Mouse (Mus musculus): ENCODE measurements at regions not wholly inside any gene's neighbourhood (a gene's known extent, or its start where the extent isn't known, plus 50 kb on each side); places are given as distances from the start of the nearest gene placed in this dataset.
A peak's percentile ranks its signal among the peaks of the same experiment; 100 is the strongest.

DNA sequence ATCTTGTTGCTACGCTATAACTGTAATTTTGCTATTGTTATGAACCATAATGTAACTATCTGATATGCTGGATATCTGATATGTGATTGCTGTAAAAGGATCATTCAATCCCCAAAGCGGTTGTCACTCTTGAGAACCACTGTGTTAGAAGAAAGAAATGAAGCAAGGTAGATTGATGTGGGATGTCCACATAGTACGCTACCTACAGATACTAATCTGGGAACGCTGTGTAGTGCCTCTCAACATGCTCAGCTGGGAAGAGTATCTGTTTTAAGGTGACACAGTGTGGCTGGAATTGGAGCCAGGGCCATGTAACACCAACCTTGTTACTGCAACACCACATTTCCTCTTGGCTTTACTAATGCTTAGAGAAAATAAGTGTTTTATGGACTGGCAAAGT, 456.2 kb upstream of the Slc30a5 start:
- no peak for DNase-seq (ENCODE audit: low read depth)

GRCm38 (mm10) chr13:101287131-101287530, 453.9 kb upstream of the Slc30a5 start:
- no peak for DNase-seq (ENCODE audit: low read depth)

GRCm38 (mm10) chr13:101286029-101286917, 453.0 kb upstream of the Slc30a5 start:
- no peak for DNase-seq (ENCODE audit: low read depth)

DNA sequence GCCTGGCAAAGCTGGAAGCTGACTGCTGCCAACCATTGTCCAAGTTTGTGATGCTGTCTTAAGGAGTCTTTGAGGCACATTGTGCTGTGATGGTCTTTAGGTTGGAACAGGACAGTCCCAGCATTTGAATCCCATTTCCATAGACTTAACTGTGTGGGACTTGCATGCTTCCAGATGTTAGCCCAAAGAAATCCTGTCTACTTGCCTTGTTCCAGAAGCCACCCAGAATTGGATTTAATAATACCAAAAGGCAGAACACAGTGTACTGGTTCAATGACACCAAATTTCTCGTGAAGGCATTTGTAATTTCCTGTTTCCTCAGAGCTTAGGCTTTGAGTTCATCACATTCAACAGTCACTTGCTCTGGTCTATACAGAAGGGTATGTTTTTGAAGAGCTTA, 444.9 kb upstream of the Slc30a5 start:
- no peak for DNase-seq (ENCODE audit: low read depth)

- no peak for DNase-seq (ENCODE audit: low read depth)
These were observed 443.5 kb upstream of the Slc30a5 start for GRCm38 (mm10) chr13:101276766-101277165.

DNA sequence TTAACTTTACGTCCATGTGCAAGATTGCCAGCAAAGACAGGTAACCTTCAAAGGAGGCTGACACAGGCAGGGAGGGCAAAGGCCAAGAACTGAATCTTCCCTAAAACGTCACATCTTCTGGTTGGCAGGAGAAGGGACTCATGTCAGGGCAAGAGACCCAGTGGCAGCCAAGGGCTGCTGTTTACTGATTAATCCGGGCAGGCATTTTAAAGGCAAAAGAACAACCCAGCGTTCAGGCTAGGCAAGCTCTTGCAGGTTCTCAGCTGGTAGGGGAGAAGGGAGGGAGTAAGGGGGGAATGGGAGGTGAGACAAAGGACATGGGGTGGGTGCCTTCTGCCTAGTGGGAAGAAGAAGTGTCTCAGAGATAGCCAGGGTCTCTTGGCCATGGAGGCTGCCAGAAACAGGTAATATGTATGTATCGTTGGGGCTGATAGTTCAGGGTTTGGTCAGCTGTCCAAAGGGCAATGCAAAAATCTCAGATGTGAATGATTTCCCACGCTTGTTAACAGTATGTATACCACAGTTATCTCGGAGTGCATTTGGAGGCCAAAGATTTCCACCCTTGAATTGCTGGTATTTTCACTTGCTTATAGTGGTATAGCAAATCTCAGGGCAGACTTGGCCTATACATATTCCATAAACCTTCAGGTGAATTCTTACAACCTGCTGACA, 441.4 kb upstream of the Slc30a5 start:
- DNase-seq (ENCODE audit: low read depth): no peak

DNA sequence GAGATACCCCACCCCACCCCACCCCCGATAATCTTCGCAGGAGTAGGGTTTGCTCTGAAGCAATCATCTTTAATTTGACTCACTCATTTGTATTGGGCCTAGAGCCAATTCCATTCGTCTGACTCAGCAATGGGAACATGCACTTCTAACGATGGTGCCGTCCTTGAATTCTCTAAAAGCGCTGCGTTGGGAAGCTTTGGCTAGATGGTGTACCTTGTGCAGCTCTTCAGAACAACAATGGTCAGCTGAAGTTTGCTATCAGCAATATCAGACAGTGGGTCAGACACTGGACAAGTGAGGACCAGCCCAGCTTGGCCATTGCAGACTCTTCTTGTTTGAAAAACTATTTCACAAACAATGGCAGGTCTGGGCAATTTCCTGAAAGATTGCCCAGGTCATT, 440.1 kb upstream of the Slc30a5 start:
- no peak for DNase-seq (ENCODE audit: low read depth)

GRCm38 (mm10) chr13:101253698-101254468, 420.7 kb upstream of the Slc30a5 start:
- DNase-seq (ENCODE audit: low read depth): no peak

GRCm38 (mm10) chr13:101249369-101249768, 416.1 kb upstream of the Slc30a5 start:
- DNase-seq (ENCODE audit: low read depth): no peak

GRCm38 (mm10) chr13:101244326-101244725, 411.1 kb upstream of the Slc30a5 start:
- DNase-seq (ENCODE audit: low read depth): no peak

GRCm38 (mm10) chr13:101238860-101239259, 405.6 kb upstream of the Slc30a5 start:
- DNase-seq (ENCODE audit: low read depth): no peak

GRCm38 (mm10) chr13:101237035-101237434, 403.8 kb upstream of the Slc30a5 start:
- no peak for DNase-seq (ENCODE audit: low read depth)

GRCm38 (mm10) chr13:101235846-101236245, 402.6 kb upstream of the Slc30a5 start:
- DNase-seq (ENCODE audit: low read depth): no peak

- DNase-seq (ENCODE audit: low read depth): no peak
These were observed 401.9 kb upstream of the Slc30a5 start for GRCm38 (mm10) chr13:101235110-101235509.

GRCm38 (mm10) chr13:101234550-101234949, 401.3 kb upstream of the Slc30a5 start:
- DNase-seq (ENCODE audit: low read depth): no peak

- no peak for DNase-seq (ENCODE audit: low read depth)
These were observed 400.6 kb upstream of the Slc30a5 start for GRCm38 (mm10) chr13:101233843-101234281.

DNA sequence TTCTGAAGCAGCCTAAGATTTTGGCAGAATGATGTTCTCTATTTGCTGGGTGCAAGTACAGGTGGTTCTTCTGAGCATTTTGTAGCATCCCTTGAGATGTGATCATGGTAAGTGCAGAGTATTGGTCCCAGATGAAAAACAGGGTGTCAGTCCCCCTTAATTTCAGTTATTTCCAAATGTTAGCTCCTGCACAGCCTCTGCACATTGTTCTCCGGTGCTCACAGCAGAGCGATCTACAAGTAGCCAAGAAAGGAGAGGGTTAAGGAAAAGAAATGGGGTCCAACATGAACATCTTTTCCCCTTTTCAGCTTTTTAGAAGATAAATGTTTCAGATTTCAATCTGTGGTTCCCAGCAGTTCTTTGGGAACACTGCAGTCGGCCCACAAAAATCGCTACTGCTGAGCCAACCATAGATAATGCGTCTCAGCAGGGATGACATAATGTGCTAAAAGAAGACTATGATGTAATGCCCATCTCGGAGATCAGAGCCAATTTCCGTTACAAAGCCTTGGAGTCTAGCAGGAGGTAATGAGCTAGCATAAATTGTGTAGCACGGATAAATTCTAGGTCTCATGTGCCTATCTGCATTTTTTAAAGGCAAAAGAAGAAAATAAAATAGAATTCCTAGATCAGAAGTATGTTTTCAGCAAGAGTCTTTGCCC, 400.1 kb upstream of the Slc30a5 start:
- peak; percentile 13 for DNase-seq (ENCODE audit: low read depth)

GRCm38 (mm10) chr13:101229861-101230260, 396.6 kb upstream of the Slc30a5 start:
- no peak for DNase-seq (ENCODE audit: low read depth)

DNA sequence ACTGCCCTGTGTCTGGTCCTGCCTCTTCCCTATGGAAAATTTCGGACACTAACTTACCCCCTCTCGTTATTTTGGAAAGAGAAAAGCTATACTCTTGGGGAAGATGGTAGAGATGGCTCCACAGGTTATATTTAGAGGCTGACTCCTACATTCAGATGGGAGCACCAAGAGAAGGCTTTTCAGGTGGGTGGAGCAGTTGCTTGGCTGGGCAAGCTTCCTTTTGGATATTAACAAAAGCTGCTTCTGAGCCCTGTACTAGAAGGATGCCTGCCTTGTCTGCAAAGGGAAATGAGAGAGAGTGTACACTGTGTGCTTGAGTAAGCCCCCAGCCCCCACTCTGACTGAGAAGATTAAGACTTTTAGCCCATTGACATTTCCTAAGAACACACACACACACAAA, 392.1 kb upstream of the Slc30a5 start:
- DNase-seq (ENCODE audit: low read depth): no peak

DNA sequence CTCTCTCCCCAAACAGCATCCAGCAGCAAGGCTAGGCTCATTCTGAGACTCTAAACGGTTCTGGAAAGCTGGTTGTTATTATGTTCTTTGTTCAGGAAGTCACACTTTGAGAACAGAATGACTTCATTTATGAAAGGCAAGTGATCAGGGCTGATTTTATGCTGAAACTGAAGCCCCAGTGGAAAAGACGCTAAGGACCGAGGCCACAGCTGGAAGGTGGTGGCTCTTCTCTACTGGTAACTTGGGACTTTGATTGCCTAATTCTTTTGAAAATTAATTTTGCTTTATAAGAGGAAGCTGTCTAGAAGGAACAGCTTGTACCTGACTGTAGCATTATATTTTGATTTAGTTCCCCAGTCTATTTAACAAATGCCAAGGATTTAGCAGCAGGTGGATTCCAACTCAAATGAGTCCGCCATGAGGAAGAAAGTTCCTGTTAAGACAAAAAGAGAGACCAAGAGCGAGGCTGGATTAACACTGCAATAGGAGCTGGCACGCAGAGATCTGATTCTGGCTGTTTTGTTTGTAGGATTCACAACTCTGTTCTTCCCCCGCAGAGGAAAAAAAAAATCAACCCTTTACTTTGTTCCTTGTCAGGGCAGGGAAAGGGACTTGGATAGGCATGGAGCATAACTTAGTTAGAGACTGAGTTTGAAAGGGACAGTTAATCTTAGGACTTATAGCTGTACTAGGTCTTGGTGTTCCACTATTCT, 388.3 kb upstream of the Slc30a5 start:
- no peak for DNase-seq (ENCODE audit: low read depth)

GRCm38 (mm10) chr13:101219568-101219967, 386.3 kb upstream of the Slc30a5 start:
- DNase-seq (ENCODE audit: low read depth): no peak
